Mouse (Mus musculus) brain, embryonic 18.5 days (tissue): ENCODE measurements at regions not wholly inside any gene's neighbourhood (a gene's known extent, or its start where the extent isn't known, plus 50 kb on each side); places are given as distances from the start of the nearest gene placed in this dataset.

ENCODE experiments used
- DNase-seq: peaks from one replicate; pipeline ENCODE4 v3.0.0-alpha.2; 2012; ENCODE audit warnings: low read depth, low spot score

GRCm38 (mm10) chr11:56901201-56901600 is 110.0 kb upstream of the Gria1 start:
- DNase-seq = no peak

DNA sequence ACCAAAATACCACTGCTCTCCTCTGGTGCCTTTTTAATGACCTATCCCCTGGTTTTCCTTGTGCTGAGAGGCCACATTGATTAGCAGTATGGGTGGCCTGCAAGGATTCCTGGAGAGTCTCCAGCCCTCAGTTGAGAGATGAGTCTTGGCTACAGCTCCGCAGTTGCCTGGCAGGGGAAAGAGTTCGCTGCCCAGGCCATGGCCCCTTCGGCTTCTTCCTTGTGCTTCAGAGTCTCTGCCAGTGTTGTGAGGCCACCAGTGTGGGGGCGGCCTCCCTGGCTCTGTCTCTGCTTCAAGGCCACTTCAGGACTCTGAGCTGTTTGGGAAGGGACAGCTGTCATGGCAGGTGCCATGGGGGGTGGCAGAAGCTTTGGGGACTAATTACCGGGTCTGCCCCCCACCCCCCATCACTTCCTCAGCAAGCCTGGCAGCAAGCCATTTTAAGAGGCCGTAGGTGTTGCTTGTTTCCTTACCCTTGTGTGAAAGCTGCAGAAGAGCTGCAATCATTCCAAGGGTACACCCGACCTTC is 85.8 kb upstream of the Gria1 start:
- DNase-seq = no peak

GRCm38 (mm10) chr11:56932766-56933165 is 78.4 kb upstream of the Gria1 start:
- DNase-seq = no peak

DNA sequence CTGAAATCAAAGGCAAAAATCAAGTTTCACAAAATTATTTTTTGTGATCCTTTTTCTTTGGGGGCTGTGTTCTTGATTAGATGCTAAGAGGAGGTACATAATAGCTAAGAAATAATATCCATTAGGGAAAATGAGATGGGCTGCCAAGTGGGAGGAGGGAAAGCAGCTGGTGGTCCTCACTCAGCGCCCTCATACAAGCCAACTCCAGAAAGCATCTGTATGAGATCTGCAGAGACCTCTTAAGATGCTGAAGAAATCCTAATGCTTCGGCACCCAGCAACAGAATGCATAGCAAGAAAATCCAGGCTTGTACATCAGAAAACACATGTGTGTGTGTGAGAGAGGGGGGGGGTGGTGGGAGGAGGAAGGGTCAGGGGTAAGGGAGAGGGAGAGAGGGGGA is 58.8 kb upstream of the Gria1 start:
- DNase-seq = no peak

GRCm38 (mm10) chr11:56957824-56958223 is 53.4 kb upstream of the Gria1 start:
- DNase-seq = no peak
